Mouse (Mus musculus): ENCODE measurements around the gene Tmem135. TPM values are rescaled to one million over a fixed set of nuclear protein-coding genes. Genes with fewer than 3 reads are reported as not detected.

Gene Tmem135
- polyA plus RNA-seq, 1 experiment from 2014 or later: 54.6 TPM

DNA sequence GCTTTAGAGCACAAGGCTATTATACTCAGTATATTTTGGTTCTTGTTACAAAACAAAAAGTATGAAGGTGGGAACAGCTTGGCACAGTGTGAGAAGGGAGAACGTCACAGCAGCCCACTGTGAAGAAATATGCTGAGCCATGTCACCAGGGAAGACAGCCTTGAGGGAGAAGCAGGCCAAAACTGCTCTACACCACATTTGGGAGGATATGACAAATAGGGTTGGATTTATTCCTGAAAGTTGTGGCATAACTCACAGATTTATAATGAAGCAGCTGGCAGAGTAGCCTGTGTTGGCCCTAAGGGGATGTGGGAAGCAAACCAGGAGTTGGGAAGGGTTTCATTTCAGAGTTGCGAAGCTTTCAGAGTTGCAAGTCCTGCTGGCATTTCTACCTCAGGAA is 225.4 kb downstream of the Tmem135 start:
- Histone ChIP-seq H3K4me2 (ENCODE audit: low read depth, low read length) (no peak overlapping the region), H3K27ac (ENCODE audit: low read length) (no peak overlapping the region), H3K4me3 (ENCODE audit: low read length) (no peak overlapping the region), H3K4me1 (ENCODE audit: control insufficient read depth, insufficient read depth, low read length) (peaks cover 3% of the 10 kb centered on the region; the same call in 1 of the 2 replicates), H3K36me3 (ENCODE audit: control insufficient read depth, insufficient read depth, low read length) (no peaks in the 10 kb centered on the region), H3K9ac (ENCODE audit: low read depth, low read length) (no peak overlapping the region), H3K27me3 (replicated peaks; ENCODE audit: control insufficient read depth, insufficient read depth, low read length) (no peaks in the 10 kb centered on the region), H3K9me3 (ENCODE audit: control insufficient read depth, low read length) (no peaks in the 10 kb centered on the region)
- ATAC-seq: no peak
- 78% methylated on average over 2 of the region's 2 CpGs for WGBS

DNA sequence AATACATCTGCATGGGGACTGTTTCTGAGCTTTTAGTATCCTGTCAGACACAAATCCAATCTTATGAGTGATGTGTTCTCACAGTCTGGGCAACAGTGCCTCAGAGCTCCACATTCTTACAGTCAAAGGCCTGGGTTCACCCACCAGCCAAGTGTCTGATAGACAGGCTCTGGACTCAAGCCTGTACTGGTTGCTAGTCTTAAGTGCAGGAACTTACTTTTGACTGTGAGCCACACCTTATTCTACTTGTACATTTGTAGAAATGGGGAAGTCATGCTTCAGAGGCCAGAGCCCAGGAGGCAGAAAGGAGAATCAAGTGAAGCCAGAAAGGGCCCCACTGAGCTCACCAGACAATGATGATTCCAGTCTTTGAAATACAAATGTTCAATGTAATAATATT is 226.1 kb downstream of the Tmem135 start:
- Histone ChIP-seq H3K4me3 (ENCODE audit: low read length) (no peak overlapping the region), H3K9ac (ENCODE audit: low read depth, low read length) (no peak overlapping the region), H3K27me3 (replicated peaks; ENCODE audit: control insufficient read depth, insufficient read depth, low read length) (no peaks in the 10 kb centered on the region), H3K9me3 (ENCODE audit: control insufficient read depth, low read length) (no peaks in the 10 kb centered on the region), H3K4me1 (ENCODE audit: control insufficient read depth, insufficient read depth, low read length) (peaks cover 7% of the 10 kb centered on the region; the same call in 1 of the 2 replicates), H3K4me2 (ENCODE audit: low read depth, low read length) (no peak overlapping the region), H3K36me3 (ENCODE audit: control insufficient read depth, insufficient read depth, low read length) (no peaks in the 10 kb centered on the region), H3K27ac (ENCODE audit: low read length) (no peak overlapping the region)
- no peak for ATAC-seq

DNA sequence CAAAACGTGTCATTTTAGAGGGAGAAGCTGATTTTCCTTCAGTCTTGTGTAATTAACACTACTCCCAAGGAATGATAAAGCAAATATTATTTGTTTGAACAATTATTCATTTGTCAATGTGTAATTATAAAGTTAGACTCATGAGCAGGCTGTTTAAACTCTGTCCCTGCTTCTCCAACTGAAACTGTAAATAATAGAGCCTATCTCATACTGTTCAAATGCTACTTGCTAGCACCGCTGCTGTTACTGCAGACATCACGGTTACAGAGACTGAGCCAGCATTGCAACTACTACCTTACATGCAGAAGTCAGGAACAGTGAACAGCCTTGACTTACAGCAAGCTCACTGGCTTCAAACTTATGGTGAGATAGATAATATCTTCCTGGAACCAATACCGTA is 229.6 kb downstream of the Tmem135 start:
- ATAC-seq: 0 out of 2 replicates have a peak, but pooled peaks have one; percentile 44
- Histone ChIP-seq H3K4me1 (ENCODE audit: control insufficient read depth, insufficient read depth, low read length) (0 out of 2 replicates have a peak, but pooled peaks cover 5% of the 10 kb centered on the region), H3K9ac (ENCODE audit: low read depth, low read length) (no peak overlapping the region), H3K4me2 (ENCODE audit: low read depth, low read length) (no peak overlapping the region), H3K27ac (ENCODE audit: low read length) (no peak overlapping the region), H3K27me3 (replicated peaks; ENCODE audit: control insufficient read depth, insufficient read depth, low read length) (no peaks in the 10 kb centered on the region), H3K9me3 (ENCODE audit: control insufficient read depth, low read length) (no peaks in the 10 kb centered on the region), H3K4me3 (ENCODE audit: low read length) (no peak overlapping the region), H3K36me3 (ENCODE audit: control insufficient read depth, insufficient read depth, low read length) (no peaks in the 10 kb centered on the region)
- WGBS: 70% methylated on average over 4 of the region's 4 CpGs

DNA sequence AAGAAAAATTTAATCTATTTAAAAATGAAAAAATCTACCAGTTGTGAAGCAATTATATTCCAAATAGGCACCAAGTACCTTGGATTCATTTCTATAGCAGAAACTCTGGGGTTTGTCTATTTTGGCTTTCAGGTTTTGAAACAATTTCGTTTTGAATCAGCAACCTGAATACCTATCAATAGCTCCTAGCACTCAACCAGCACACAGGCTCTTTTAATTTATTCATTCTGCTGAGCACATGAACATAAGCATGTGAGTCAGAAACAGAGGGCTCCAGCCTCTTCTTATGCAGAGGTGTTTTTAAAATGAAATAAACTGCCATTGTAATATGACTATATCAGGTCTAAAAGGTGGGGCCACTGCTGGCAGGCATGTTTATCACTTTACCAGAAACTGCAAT is 231.0 kb downstream of the Tmem135 start:
- H3K4me3 ChIP-seq (ENCODE audit: low read length): no peak overlapping the region
- no peaks in the 10 kb centered on the region for H3K36me3 ChIP-seq (ENCODE audit: control insufficient read depth, insufficient read depth, low read length)
- no peaks in the 10 kb centered on the region for H3K9me3 ChIP-seq (ENCODE audit: control insufficient read depth, low read length)
- whole genome bisulfite sequencing: 71% methylated on average over 1 of the region's 1 CpGs
- ATAC-seq: no peak
- no peak overlapping the region for H3K9ac ChIP-seq (ENCODE audit: low read depth, low read length)
- no peak overlapping the region for H3K27ac ChIP-seq (ENCODE audit: low read length)
- 0 out of 2 replicates have a peak, but pooled peaks cover 5% of the 10 kb centered on the region for H3K4me1 ChIP-seq (ENCODE audit: control insufficient read depth, insufficient read depth, low read length)
- no peak overlapping the region for H3K4me2 ChIP-seq (ENCODE audit: low read depth, low read length)
- H3K27me3 ChIP-seq (replicated peaks; ENCODE audit: control insufficient read depth, insufficient read depth, low read length): no peaks in the 10 kb centered on the region

DNA sequence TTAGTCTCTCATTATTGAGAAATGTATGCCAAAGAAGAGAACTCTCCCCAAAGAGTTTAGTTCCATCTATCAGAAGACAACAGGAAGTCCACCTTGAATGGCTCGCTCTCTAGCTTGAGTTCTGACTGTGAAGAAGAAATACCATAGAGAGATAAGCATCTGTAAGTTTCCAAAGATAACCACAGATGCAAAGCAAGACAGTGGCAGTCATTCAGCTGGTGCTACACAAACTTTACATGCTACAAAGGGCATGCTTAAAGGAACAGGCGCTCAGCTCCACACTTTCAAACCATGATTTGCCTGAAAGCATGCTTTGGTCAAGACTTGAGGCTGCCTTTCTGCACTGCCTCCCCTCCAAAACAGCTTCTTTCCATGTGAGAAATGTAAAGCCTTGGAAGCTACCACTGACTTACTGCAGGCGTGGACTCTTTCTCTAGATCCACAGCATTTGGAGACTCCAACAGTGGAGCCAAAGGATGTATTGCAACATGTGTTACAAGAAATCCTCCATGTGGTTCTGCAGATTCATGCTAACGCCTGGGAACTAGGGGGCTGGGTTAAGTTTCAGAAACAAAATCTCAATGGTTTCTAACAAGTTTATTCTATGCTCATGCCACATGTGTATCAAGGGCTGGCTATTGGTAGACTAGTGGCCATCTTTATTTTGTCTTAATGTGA is 232.1 kb downstream of the Tmem135 start:
- no peaks in the 10 kb centered on the region for H3K27me3 ChIP-seq (replicated peaks; ENCODE audit: control insufficient read depth, insufficient read depth, low read length)
- H3K4me1 ChIP-seq (ENCODE audit: control insufficient read depth, insufficient read depth, low read length): 0 out of 2 replicates have a peak, but pooled peaks cover 5% of the 10 kb centered on the region
- 84% methylated on average over 4 of the region's 4 CpGs for WGBS
- H3K4me3 ChIP-seq (ENCODE audit: low read length): no peak overlapping the region
- no peaks in the 10 kb centered on the region for H3K9me3 ChIP-seq (ENCODE audit: control insufficient read depth, low read length)
- no peaks in the 10 kb centered on the region for H3K36me3 ChIP-seq (ENCODE audit: control insufficient read depth, insufficient read depth, low read length)
- H3K27ac ChIP-seq (ENCODE audit: low read length): no peak overlapping the region
- no peak overlapping the region for H3K4me2 ChIP-seq (ENCODE audit: low read depth, low read length)
- H3K9ac ChIP-seq (ENCODE audit: low read depth, low read length): no peak overlapping the region
- no peak for ATAC-seq

DNA sequence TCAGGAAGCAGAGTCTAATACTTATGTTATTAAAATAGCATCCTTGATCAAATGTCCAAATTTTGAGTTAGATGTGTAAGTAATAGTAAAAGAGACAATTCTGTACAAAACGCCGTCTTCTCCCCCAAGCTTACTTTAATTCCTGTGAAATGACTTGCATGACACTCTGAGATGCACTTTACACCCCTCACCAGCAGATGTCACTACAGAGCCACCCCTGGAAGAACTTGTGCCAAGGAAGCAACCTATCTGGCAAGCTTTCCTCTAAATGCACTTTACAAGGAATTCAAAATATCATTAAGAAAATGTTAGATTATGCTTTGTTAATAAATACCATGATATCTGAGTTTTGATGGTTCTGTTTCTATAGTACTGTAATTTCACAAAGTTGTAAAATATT is 235.4 kb downstream of the Tmem135 start:
- Histone ChIP-seq H3K9ac (ENCODE audit: low read depth, low read length) (no peak overlapping the region), H3K4me3 (ENCODE audit: low read length) (no peak overlapping the region), H3K4me2 (ENCODE audit: low read depth, low read length) (no peak overlapping the region), H3K36me3 (ENCODE audit: control insufficient read depth, insufficient read depth, low read length) (no peaks in the 10 kb centered on the region), H3K9me3 (ENCODE audit: control insufficient read depth, low read length) (no peaks in the 10 kb centered on the region), H3K27me3 (replicated peaks; ENCODE audit: control insufficient read depth, insufficient read depth, low read length) (no peaks in the 10 kb centered on the region), H3K4me1 (ENCODE audit: control insufficient read depth, insufficient read depth, low read length) (0 out of 2 replicates have a peak, but pooled peaks cover 5% of the 10 kb centered on the region), H3K27ac (ENCODE audit: low read length) (no peak overlapping the region)
- whole genome bisulfite sequencing: 20% methylated on average over 2 of the region's 2 CpGs
- no peak for ATAC-seq

DNA sequence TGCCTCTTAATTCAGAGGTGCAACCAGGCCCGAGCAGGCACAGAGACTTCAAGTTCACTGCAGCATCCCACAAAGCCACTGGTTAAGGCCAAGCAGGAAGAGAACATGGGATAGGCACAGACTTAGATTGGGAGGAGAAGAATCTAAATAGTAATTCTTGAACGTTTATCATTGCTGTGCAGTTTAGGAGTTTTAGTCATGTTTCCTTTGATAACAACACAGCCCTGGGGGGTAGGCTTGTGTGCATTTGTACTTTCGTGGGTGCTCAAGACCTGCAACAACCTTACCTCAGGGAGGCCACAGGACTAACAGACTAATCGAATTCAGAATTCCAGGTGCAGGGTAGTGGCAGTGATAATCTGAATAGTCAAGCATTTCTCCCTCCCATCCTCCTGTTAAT is 238.5 kb downstream of the Tmem135 start:
- Histone ChIP-seq H3K4me2 (ENCODE audit: low read depth, low read length) (no peak overlapping the region), H3K36me3 (ENCODE audit: control insufficient read depth, insufficient read depth, low read length) (no peaks in the 10 kb centered on the region), H3K27me3 (replicated peaks; ENCODE audit: control insufficient read depth, insufficient read depth, low read length) (no peaks in the 10 kb centered on the region), H3K4me3 (ENCODE audit: low read length) (no peak overlapping the region), H3K4me1 (ENCODE audit: control insufficient read depth, insufficient read depth, low read length) (no peaks in the 10 kb centered on the region), H3K9me3 (ENCODE audit: control insufficient read depth, low read length) (no peaks in the 10 kb centered on the region), H3K27ac (ENCODE audit: low read length) (no peak overlapping the region), H3K9ac (ENCODE audit: low read depth, low read length) (no peak overlapping the region)
- WGBS: 82% methylated on average over 4 of the region's 4 CpGs
- ATAC-seq: no peak

DNA sequence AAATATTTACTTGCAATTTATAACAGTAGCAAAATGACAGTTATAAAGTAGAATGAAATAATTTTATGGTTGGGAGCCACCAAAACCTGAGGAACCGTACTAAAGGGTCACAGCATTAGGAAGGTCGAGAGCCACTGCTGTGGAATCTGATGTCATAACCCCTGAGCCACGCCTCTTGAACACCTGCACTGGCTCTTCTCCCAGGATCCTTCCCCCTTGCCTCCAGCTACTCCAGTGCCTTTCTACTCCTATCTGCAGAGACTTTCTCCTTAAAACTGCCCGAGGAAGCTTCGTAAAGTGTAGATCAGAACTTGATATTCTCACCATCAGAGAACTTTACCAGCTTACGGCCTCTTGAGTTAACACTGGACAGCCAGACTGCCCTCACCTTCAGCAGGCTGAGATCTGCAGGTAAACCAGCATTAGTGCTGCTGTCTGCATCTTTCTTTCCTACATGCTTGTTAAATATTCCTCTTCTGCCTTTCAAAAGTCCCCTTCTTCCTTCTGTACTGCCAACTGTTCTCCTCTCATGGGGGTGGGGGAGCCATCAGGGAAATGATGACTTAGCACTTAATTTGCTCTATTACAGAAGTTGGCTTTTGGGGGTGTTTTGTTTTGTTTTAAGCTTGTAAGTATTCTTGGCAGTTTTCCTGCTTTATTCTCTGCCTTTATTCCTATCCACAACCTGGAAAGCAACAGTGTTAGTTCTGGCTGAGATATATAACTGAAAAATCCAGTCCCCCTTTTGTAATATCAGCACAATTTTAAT is 242.2 kb downstream of the Tmem135 start:
- 76% methylated on average over 6 of the region's 6 CpGs for WGBS
- Histone ChIP-seq H3K9me3 (ENCODE audit: control insufficient read depth, low read length) (no peaks in the 10 kb centered on the region), H3K4me1 (ENCODE audit: control insufficient read depth, insufficient read depth, low read length) (no peaks in the 10 kb centered on the region), H3K4me3 (ENCODE audit: low read length) (no peak overlapping the region), H3K9ac (ENCODE audit: low read depth, low read length) (no peak overlapping the region), H3K36me3 (ENCODE audit: control insufficient read depth, insufficient read depth, low read length) (no peaks in the 10 kb centered on the region), H3K27ac (ENCODE audit: low read length) (no peak overlapping the region), H3K4me2 (ENCODE audit: low read depth, low read length) (no peak overlapping the region), H3K27me3 (replicated peaks; ENCODE audit: control insufficient read depth, insufficient read depth, low read length) (no peaks in the 10 kb centered on the region)
- peak; percentile 51; the same call in 1 of the 2 replicates for ATAC-seq

DNA sequence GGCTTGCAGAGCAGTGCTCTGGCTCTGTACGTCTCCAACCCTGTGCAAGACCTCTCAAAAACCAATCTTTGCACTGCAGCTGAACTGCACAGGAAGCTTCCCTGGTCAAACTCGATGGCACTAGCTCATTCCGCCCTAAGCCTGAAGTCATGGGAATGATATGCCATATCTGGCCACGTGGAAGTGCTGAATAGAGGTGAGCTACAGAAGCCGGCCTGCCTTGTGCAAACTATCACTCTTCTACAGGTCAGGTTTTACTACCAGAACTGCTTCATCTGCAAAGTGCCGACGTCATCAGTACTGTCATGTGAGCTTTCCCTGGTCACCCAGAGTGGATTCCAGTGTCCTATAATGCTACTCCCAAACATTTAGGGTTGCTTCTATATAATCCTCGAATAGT is 246.7 kb downstream of the Tmem135 start:
- 76% methylated on average over 8 of the region's 8 CpGs for WGBS

More for the DNA sequence above, 246.7 kb downstream of the Tmem135 start:
- Histone ChIP-seq H3K36me3 (ENCODE audit: control insufficient read depth, insufficient read depth, low read length) (no peaks in the 10 kb centered on the region), H3K4me3 (ENCODE audit: low read length) (no peak overlapping the region), H3K27me3 (replicated peaks; ENCODE audit: control insufficient read depth, insufficient read depth, low read length) (no peaks in the 10 kb centered on the region), H3K27ac (ENCODE audit: low read length) (no peak overlapping the region), H3K4me1 (ENCODE audit: control insufficient read depth, insufficient read depth, low read length) (no peaks in the 10 kb centered on the region), H3K9ac (ENCODE audit: low read depth, low read length) (no peak overlapping the region), H3K9me3 (ENCODE audit: control insufficient read depth, low read length) (no peaks in the 10 kb centered on the region), H3K4me2 (ENCODE audit: low read depth, low read length) (no peak overlapping the region)
- ATAC-seq: peak; percentile 71

Measured in intestine, embryonic 16.5 days (tissue).